Mouse (Mus musculus) lung, adult 2 months (tissue): Measurements from ENCODE around the gene Tcf25.

ENCODE experiments used
- CTCF ChIP-seq: fragments of 200-500 bp; IDR thresholded peaks from 2 replicates; pipeline ENCODE4 v1.5.1; 2011; ENCODE audit warnings: mild to moderate bottlenecking, low read length, control low read depth; ENCODE audit not compliant: insufficient read depth
- POLR2A ChIP-seq: fragments of 200-500 bp; IDR thresholded peaks from 2 replicates; pipeline ENCODE4 v1.6.1; 2011; ENCODE audit warnings: low read depth, mild to moderate bottlenecking, control low read depth, low read length, borderline replicate concordance; ENCODE audit errors: extremely low read depth

DNA sequence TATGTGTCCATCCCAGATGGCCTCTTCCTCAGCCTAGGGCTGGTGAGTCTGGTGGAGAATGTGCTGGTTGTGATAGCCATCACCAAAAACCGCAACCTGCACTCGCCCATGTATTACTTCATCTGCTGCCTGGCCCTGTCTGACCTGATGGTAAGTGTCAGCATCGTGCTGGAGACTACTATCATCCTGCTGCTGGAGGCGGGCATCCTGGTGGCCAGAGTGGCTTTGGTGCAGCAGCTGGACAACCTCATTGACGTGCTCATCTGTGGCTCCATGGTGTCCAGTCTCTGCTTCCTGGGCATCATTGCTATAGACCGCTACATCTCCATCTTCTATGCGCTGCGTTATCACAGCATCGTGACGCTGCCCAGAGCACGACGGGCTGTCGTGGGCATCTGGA, 34.1 kb downstream of the Tcf25 start:
- TF ChIP-seq POLR2A (no peak), CTCF (no peak)
